Mouse (Mus musculus) stomach, postnatal 0 days (tissue): ENCODE results near the gene Cox7a2l. TPM values are rescaled to one million over a fixed set of nuclear protein-coding genes. Genes with fewer than 3 reads are reported as not detected.
A peak's percentile ranks its signal among the peaks of the same experiment; 100 is the strongest.

Source experiments
- ATAC-seq: fragments of 200-750 bp; cut with Nextera tagmentation; 2 replicates; pipeline ENCODE4 v1.8.0; 2017; ENCODE audit not compliant: low FRiP score, low TSS enrichment
- DNase-seq: peaks from one replicate; pipeline ENCODE4 v3.0.0-alpha.2; 2016; ENCODE audit warnings: low spot score
- H3K27ac ChIP-seq: fragments of 300-500 bp; sonication (generic); replicated peaks from 2 replicates; pipeline ENCODE4 v1.5.1; 2014; ENCODE audit warnings: mild to moderate bottlenecking, control low read depth
- H3K27me3 ChIP-seq: fragments of 300-500 bp; sonication (generic); 2 replicates; pipeline ENCODE4 v1.6.1; 2014; ENCODE audit warnings: low read length; ENCODE audit not compliant: control insufficient read depth, insufficient read depth
- H3K36me3 ChIP-seq: fragments of 300-500 bp; sonication (generic); 2 replicates; pipeline ENCODE4 v1.6.1; 2014; ENCODE audit warnings: low read length, mixed read lengths; ENCODE audit not compliant: control insufficient read depth, insufficient read depth
- H3K4me1 ChIP-seq: fragments of 300-500 bp; sonication (generic); replicated peaks from 2 replicates; pipeline ENCODE4 v1.6.1; 2014; ENCODE audit warnings: antibody characterized with exemption; ENCODE audit not compliant: control insufficient read depth, insufficient read depth
- H3K4me2 ChIP-seq: fragments of 300-500 bp; sonication (generic); replicated peaks from 2 replicates; pipeline ENCODE4 v1.6.1; 2014; ENCODE audit warnings: low read depth, mild to moderate bottlenecking, control low read depth, moderate library complexity
- H3K4me3 ChIP-seq: fragments of 300-500 bp; sonication (generic); 2 replicates; pipeline ENCODE4 v1.5.1; 2014; ENCODE audit warnings: low read depth, low read length, control low read depth
- H3K9ac ChIP-seq: fragments of 300-500 bp; sonication (generic); 2 replicates; pipeline ENCODE4 v1.6.1; 2014; ENCODE audit warnings: mild to moderate bottlenecking, low read length, control low read depth, mixed read lengths
- H3K9me3 ChIP-seq: fragments of 300-500 bp; sonication (generic); 2 replicates; pipeline ENCODE4 v1.6.1; 2016; ENCODE audit warnings: low read length; ENCODE audit not compliant: control insufficient read depth
- CTCF ChIP-seq: IDR thresholded peaks from 2 replicates; pipeline ENCODE4 v1.5.1; 2016; ENCODE audit warnings: antibody characterized with exemption, low read depth, mild to moderate bottlenecking, moderate library complexity
- EP300 ChIP-seq: optimal IDR thresholded peaks from 2 replicates; pipeline ENCODE3; 2016; ENCODE audit warnings: antibody characterized with exemption
- WGBS: fragments of 180-500 bp; shearing (Covaris S2); extraction: QIAGEN DNeasy Blood & Tissue Kit; methylation state at CpG from one replicate; pipeline ENCODE4 v1.1.7; 2014; 5-methylcytosine and 5-hydroxymethylcytosine counted together
- polyA plus RNA-seq: library from polyadenylated mRNA; unstranded; fragments of >200 nt; fragmentation: Nextera tagmentation; extraction: Ambion mirVana; gene quantifications from 2 replicates; pipeline ENCODE4 v1.2.1, GENCODE M21; 2015

The Cox7a2l gene
- polyA plus RNA-seq, 1 experiment from 2014 or later, result 163 TPM

DNA sequence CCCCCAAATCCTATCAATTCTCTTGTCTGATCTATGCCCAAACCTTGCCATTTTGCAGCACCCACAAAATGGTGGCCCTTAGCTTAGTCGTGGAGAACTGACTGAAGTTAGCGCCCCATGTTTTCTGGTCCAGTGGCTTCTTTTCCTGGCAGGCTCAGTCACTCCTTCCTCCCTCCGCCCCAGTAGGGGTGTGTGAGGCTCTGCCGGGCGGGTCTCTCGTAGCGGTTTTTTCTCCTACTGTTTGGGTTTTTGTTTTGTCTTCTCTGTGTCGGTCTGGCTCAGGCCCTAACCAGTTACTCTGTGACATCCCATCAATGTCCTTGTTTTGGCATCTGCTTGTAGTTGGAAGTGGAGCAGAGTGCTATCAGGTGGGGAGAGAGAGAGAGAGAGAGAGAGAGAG lies 8.5 kb upstream of the Cox7a2l start:
- no peak for ATAC-seq

DNA sequence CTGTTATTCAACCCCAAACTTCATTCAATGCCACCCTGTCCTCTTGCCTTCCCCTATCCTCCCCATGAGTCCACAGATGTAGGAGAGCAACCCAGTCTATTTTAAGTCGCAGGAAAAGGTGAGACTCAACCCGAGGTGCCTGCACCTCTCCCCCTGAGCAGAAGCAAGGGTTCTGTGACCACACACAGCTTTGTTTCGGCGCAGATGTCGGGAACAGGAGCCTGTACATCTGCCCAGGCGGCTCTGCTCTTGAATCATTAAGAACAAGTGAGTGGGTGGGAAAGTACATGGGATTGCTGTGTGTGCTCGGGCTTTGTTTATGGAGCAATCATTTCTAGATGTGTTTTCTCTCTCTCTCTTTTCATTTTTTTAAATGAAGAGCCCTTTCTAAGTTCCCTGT lies 7.6 kb upstream of the Cox7a2l start:
- DNase-seq, result no peak
- no peaks in the 10 kb centered on the region for H3K36me3 ChIP-seq
- H3K4me3 ChIP-seq, result no peak overlapping the region
- no peak for ATAC-seq
- WGBS, result 58% methylated on average over 7 of the region's 7 CpGs
- H3K27ac ChIP-seq, result no peak overlapping the region
- no peak overlapping the region for H3K9ac ChIP-seq
- H3K4me2 ChIP-seq, result no peak overlapping the region
- no peak for TF ChIP-seq EP300
- H3K4me1 ChIP-seq, result peaks cover 5% of the 10 kb centered on the region; the same call in 1 of the 2 replicates
- no peaks in the 10 kb centered on the region for H3K27me3 ChIP-seq
- H3K9me3 ChIP-seq, result no peaks in the 10 kb centered on the region

More for the DNA sequence above, 8.5 kb upstream of the Cox7a2l start:
- Histone ChIP-seq H3K4me3 (no peak overlapping the region), H3K36me3 (no peaks in the 10 kb centered on the region), H3K9ac (no peak overlapping the region), H3K4me2 (no peak overlapping the region), H3K27me3 (no peaks in the 10 kb centered on the region), H3K9me3 (no peaks in the 10 kb centered on the region), H3K27ac (no peak overlapping the region), H3K4me1 (peaks cover 5% of the 10 kb centered on the region; the same call in 1 of the 2 replicates)
- no peak for DNase-seq
- WGBS, result 10% methylated on average over 8 of the region's 8 CpGs
- no peak for TF ChIP-seq CTCF
- TF ChIP-seq EP300, result no peak

DNA sequence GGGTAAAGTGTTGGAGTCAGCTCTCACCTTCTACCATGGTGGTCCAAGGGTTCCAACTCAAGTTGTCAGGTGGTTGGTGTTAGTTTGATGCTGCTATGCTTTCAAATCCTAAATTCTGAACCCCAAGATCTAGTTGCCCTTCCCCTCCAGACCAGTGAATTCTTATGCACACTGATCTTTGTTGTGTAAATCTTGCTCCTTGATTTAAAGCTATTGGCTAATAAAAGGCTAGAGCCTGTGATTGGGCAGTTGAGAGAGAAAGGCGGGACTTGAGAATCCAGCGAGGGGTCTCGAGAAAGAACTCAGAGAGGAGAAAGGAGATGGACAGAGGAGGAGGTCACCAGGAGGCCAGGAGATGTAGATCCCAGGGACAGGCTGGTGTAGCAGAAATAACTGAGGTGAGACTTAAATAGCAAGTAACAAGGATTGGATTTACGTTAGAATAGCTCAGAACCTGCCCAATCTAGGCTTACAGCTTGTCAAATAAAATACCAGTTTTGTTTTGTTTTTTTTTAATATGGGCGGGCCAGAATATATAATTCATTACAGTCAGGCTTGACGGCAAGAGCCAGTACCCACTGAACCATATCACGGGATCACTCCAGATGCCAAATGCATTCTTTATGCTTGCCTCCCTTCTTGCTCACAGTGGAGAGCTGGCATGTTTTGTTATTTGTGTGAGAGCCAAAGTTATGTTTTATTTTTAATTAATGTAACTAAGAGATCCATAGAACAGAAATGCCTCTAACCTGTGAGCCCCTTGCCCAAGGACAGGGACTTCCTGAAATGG lies 5.7 kb upstream of the Cox7a2l start:
- no peak overlapping the region for H3K4me3 ChIP-seq
- H3K27me3 ChIP-seq, result no peaks in the 10 kb centered on the region
- no peaks in the 10 kb centered on the region for H3K9me3 ChIP-seq
- ATAC-seq, result no peak
- peaks cover 3% of the 10 kb centered on the region; the same call in 1 of the 2 replicates for H3K4me1 ChIP-seq
- DNase-seq, result no peak
- no peak overlapping the region for H3K9ac ChIP-seq
- TF ChIP-seq CTCF (no peak), EP300 (no peak)
- H3K36me3 ChIP-seq, result no peaks in the 10 kb centered on the region
- 66% methylated on average over 7 of the region's 7 CpGs for WGBS
- no peak overlapping the region for H3K27ac ChIP-seq
- no peak overlapping the region for H3K4me2 ChIP-seq

DNA sequence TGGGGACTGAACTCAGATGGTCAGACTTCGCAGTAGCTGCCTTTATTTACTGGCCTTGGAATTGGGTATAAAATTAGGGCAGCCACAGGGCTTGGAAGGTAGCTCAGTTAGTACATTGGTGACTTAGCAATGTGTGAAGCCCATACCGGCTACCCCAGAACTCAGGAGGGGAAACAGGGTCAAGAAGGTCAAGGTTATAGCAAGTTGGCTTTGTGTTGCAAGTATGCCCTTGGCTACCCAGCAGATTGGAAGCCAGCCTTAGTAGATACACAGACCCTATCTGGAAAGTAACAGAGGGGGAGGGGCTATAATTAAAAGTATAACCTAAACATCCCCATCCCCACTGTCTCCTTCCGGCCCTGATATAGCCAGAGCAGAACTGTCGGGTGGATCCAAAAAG lies 4.8 kb upstream of the Cox7a2l start:
- no peaks in the 10 kb centered on the region for H3K36me3 ChIP-seq
- H3K9me3 ChIP-seq, result no peaks in the 10 kb centered on the region
- no peaks in the 10 kb centered on the region for H3K4me1 ChIP-seq
- no peak for ATAC-seq
- no peak overlapping the region for H3K4me3 ChIP-seq
- no peaks in the 10 kb centered on the region for H3K27me3 ChIP-seq
- WGBS, result 86% methylated on average over 4 of the region's 4 CpGs
- no peak overlapping the region for H3K4me2 ChIP-seq
- no peak for TF ChIP-seq CTCF
- TF ChIP-seq EP300, result no peak
- no peak overlapping the region for H3K27ac ChIP-seq
- DNase-seq, result no peak
- H3K9ac ChIP-seq, result no peak overlapping the region

DNA sequence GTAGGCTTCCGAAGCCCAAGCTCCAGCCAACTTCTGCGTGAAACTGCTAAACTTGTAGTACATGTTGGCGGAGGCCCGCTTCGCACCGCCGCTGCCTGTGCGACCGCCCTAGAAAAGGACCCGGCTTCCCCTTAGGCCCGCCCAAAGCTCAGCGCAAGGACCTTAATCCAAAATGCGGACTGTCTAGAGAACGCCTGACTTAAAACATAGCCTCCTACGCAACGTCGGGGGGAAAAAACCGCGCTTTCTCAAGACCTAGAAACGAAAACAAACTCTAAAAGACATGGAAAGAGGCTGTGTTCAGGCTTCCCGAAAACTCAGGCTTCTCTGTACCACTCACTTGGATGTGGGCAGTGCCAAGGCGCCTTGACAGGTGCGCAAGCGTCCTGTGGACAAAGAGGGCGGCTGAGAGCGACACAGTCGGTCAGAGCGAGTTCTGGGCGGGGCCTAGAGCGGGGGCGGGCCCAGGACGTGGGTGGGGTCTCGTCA lies 2.9 kb downstream of the Cox7a2l start:
- Histone ChIP-seq H3K9me3 (no peaks in the 10 kb centered on the region), H3K4me3 (peak overlapping the region; percentile 93), H3K4me2 (peak overlapping the region; percentile 82), H3K9ac (peak overlapping the region; percentile 93), H3K36me3 (no peaks in the 10 kb centered on the region), H3K4me1 (peaks cover 9% of the 10 kb centered on the region), H3K27ac (peak overlapping the region; percentile 90), H3K27me3 (no peaks in the 10 kb centered on the region)
- 0% methylated on average over 33 of the region's 33 CpGs for WGBS
- ATAC-seq (peak; percentile 98), DNase-seq (peak; percentile 96)
- TF ChIP-seq EP300, result no peak
- TF ChIP-seq CTCF, result peak; percentile 29

DNA sequence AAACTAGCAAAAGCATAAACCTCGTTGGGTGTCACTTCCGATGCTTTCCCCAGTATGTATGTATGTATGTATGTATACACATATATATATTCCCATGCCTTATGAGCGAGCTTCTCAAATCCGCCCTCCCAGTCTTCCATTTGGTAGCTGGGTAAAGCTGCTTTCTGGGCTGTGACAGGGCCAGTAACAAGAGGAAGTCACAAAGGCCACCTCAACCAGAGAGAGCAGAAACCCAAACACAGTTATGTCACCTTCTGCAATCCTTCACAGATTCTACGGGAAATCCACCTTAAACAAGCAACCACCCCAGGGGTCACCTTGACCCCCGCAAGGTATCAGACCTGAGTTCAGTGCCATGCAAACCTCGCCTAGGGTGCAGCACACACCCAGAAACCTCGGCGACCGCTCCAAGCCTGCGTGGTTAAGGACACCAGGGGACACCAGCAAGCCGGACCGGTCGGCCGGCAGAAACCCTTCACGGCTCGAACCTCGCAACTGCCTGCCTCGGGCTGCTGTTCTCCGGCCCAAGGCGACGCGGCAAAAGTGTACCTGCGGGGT lies 3.4 kb downstream of the Cox7a2l start:
- peaks cover 9% of the 10 kb centered on the region for H3K4me1 ChIP-seq
- H3K4me2 ChIP-seq, result peak overlapping the region; percentile 82
- H3K9ac ChIP-seq, result peak overlapping the region; percentile 93
- H3K36me3 ChIP-seq, result no peaks in the 10 kb centered on the region
- no peak for TF ChIP-seq EP300
- peak; percentile 34 for TF ChIP-seq CTCF
- under 1% methylated on average over 24 of the region's 24 CpGs for WGBS
- ATAC-seq (peak; percentile 74), DNase-seq (no peak)
- peak overlapping the region; percentile 93 for H3K4me3 ChIP-seq
- no peaks in the 10 kb centered on the region for H3K27me3 ChIP-seq
- no peaks in the 10 kb centered on the region for H3K9me3 ChIP-seq
- H3K27ac ChIP-seq, result peak overlapping the region; percentile 90
